Mouse (Mus musculus): ENCODE measurements around the gene Zmiz1.

- TF ChIP-seq POLR2A (IDR thresholded peaks at IDR 0.05; ENCODE audit: borderline replicate concordance, control insufficient read depth, low read depth, low read length) (no peak), CTCF (IDR thresholded peaks at IDR 0.05; ENCODE audit: control insufficient read depth, insufficient read depth, low read length) (no peak)
Observed at GRCm38 (mm10) chr14:25486220-25486619, 27.2 kb downstream of the Zmiz1 start.
